Comparison of ENCODE assay signal across 8 mouse cellular contexts in genomic region chrX:103484050-103484449, GRCm38 (mm10).
DNase-seq lines count a peak whose midpoint lies in the region; ATAC-seq and TF ChIP-seq lines count a peak whose summit lies in the region.

No protein-coding gene starts in this region.

- WGBS in kidney, adult 2 months, result 31% methylated on average over 2 of the region's 2 CpGs
- 22% methylated on average over 2 of the region's 2 CpGs for WGBS in liver, embryonic 16.5 days (ENCODE audit: insufficient replicate concordance)
- WGBS in neural tube, embryonic 13.5 days, result 39% methylated on average over 2 of the region's 2 CpGs

- no peak for TF ChIP-seq POLR2A in kidney, adult 2 months (IDR thresholded peaks at IDR 0.05; ENCODE audit: low read depth, low read length)

- H3K27ac ChIP-seq in kidney, adult 2 months (ENCODE audit: insufficient read depth, low read depth, low read length), result no peak overlapping the region
- no peak overlapping the region; the same call in 1 of the 2 replicates for H3K27ac ChIP-seq in liver, embryonic 16.5 days (ENCODE audit: low read length)
- H3K27ac ChIP-seq in neural tube, embryonic 13.5 days (replicated peaks), result no peak overlapping the region

- DNase-seq in right cerebral cortex, adult 2 months (ENCODE audit: low spot score in 2 of 2), result peak; percentile 25 to 75
- DNase-seq in right cerebral cortex, postnatal 36 days (ENCODE audit: low spot score in 2 of 2), result no peak
- peak; percentile 53 to 58 for DNase-seq in adrenal gland, postnatal 36 days
- peak; percentile 53 for DNase-seq in forelimb bud, embryonic 11.5 days (ENCODE audit: low read depth, low spot score)
- peak; percentile 53 for DNase-seq in kidney, adult 2 months
- DNase-seq in urinary bladder, postnatal 10 days (ENCODE audit: low spot score), result no peak

- H3K9me3 ChIP-seq in liver, embryonic 16.5 days (replicated peaks; ENCODE audit: control insufficient read depth, low read length), result no peaks in the 10 kb centered on the region
- 0 out of 2 replicates have a peak, but pooled peaks cover 2% of the 10 kb centered on the region for H3K9me3 ChIP-seq in neural tube, embryonic 13.5 days

- peak overlapping the region; percentile 24; the same call in 1 of the 2 replicates for H3K9ac ChIP-seq in liver, embryonic 16.5 days (ENCODE audit: low read depth, low read length)
- no peak overlapping the region for H3K9ac ChIP-seq in neural tube, embryonic 13.5 days

- no peaks in the 10 kb centered on the region for H3K36me3 ChIP-seq in kidney, adult 2 months (ENCODE audit: control insufficient read depth, insufficient read depth, low read length)
- H3K36me3 ChIP-seq in liver, embryonic 16.5 days (ENCODE audit: control insufficient read depth, insufficient read depth), result no peaks in the 10 kb centered on the region
- no peaks in the 10 kb centered on the region for H3K36me3 ChIP-seq in neural tube, embryonic 13.5 days

- no peaks in the 10 kb centered on the region for H3K27me3 ChIP-seq in kidney, adult 2 months (replicated peaks; ENCODE audit: control insufficient read depth, insufficient read depth, low read length)
- no peaks in the 10 kb centered on the region for H3K27me3 ChIP-seq in liver, embryonic 16.5 days (ENCODE audit: control insufficient read depth, insufficient read depth, low read depth, low read length)
- no peaks in the 10 kb centered on the region for H3K27me3 ChIP-seq in neural tube, embryonic 13.5 days

- no peak for TF ChIP-seq CTCF in kidney, adult 2 months (conservative IDR thresholded peaks at IDR 0.05; ENCODE audit: insufficient read depth, insufficient read length, low read depth, low read length)

- no peaks in the 10 kb centered on the region; the same call in 1 of the 2 replicates for H3K4me1 ChIP-seq in kidney, adult 2 months (ENCODE audit: control insufficient read depth, insufficient read depth, low read length)
- no peaks in the 10 kb centered on the region; the same call in 1 of the 2 replicates for H3K4me1 ChIP-seq in liver, embryonic 16.5 days (ENCODE audit: control insufficient read depth, low read depth, low read length)
- H3K4me1 ChIP-seq in neural tube, embryonic 13.5 days (replicated peaks), result no peaks in the 10 kb centered on the region

- no peak for ATAC-seq in liver, embryonic 16.5 days (ENCODE audit: low read depth)
- ATAC-seq in neural tube, embryonic 13.5 days (ENCODE audit: low read depth), result no peak

- peak overlapping the region; percentile 65 for H3K4me2 ChIP-seq in liver, embryonic 16.5 days (ENCODE audit: low read depth, low read length)
- peak overlapping the region; percentile 48 for H3K4me2 ChIP-seq in neural tube, embryonic 13.5 days

- H3K4me3 ChIP-seq in kidney, adult 2 months (ENCODE audit: insufficient read depth, low read depth, low read length), result no peak overlapping the region
- H3K4me3 ChIP-seq in liver, embryonic 16.5 days (ENCODE audit: low read depth, low read length), result peak overlapping the region; percentile 66
- 0 out of 2 replicates have a peak overlapping the region, but pooled peaks have one; percentile 44 for H3K4me3 ChIP-seq in neural tube, embryonic 13.5 days

Comparison
In these comparisons a context has a peak if more than half of its experiments do, and no peak if none do; other contexts are left out.
1. DNase-seq: peak in right cerebral cortex, adult 2 months (2 of 2), adrenal gland, postnatal 36 days (2 of 2), forelimb bud, embryonic 11.5 days (single experiment) and kidney, adult 2 months (single experiment); none in right cerebral cortex, postnatal 36 days (0 of 2) and urinary bladder, postnatal 10 days (single experiment).